Mouse (Mus musculus) lung, postnatal 25 days (tissue): ENCODE measurements around the gene Tln2.

Experiments
- DNase-seq: peaks from one replicate; pipeline ENCODE4 v3.0.0; 2022; ENCODE audit warnings: low spot score

Tln2 gene

DNA sequence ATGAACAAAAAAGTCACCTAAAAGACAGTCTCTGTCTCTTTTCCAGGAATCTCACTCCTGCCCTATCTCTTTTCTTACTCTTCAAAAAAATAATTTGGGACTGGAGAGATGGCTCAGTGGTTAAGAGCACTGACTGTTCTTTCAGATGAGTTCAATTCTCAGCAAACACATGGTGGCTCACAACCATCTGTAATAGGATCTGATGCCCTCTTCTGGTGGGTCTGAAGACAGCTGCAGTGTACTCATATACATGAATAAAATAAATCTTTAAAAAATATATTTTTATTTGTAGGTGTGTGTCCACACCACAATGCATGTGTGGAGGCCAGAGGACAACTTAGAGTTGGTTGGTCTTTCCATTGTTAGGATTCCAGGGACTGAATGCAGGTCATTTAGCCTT, 286.1 kb downstream of the Tln2 start:
- no peak for DNase-seq

DNA sequence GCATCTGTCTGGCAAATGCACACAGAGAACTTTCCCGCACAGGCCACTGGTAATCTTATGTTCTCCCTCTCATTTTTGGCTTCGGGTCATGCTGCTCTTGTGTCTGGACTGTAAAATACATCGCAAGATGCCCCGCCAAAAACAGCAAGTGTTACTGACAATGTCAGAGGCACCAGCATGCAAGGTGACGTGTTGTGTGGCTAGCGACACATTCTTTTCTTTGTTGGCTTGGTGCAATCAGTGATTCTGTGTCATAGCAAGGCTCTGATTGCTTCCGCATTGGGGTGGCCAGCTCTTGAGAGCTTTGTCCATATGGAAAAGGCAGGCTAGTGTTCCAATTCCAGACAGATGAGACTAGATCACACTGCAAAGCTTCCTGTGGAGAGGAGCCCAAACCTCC, 288.8 kb downstream of the Tln2 start:
- DNase-seq: no peak

DNA sequence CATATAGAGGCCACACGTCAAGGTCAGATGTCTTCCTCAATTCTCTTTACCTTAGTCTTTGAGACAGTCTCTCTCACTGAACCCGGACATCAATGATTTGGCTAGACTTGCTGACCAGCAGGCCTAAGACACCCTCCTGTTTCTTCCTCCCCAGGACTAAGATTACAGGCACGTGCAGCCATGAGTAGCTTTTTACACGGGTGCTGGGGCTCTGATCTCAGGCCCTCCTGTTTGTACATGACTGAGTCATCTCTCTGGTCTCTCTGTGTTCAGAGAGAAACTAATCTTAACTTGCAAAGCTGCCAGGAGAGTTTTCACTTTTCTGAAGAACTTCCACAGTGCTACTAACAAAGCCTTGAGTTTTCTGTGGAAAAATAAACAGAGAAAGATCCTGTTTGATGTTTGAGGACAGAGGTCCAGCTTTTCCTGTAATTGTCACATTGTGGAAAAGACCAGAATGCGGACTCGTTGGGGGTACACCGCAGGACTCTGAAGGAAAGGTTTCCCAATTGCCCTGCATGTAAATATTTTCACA, 289.4 kb downstream of the Tln2 start:
- DNase-seq: no peak

DNA sequence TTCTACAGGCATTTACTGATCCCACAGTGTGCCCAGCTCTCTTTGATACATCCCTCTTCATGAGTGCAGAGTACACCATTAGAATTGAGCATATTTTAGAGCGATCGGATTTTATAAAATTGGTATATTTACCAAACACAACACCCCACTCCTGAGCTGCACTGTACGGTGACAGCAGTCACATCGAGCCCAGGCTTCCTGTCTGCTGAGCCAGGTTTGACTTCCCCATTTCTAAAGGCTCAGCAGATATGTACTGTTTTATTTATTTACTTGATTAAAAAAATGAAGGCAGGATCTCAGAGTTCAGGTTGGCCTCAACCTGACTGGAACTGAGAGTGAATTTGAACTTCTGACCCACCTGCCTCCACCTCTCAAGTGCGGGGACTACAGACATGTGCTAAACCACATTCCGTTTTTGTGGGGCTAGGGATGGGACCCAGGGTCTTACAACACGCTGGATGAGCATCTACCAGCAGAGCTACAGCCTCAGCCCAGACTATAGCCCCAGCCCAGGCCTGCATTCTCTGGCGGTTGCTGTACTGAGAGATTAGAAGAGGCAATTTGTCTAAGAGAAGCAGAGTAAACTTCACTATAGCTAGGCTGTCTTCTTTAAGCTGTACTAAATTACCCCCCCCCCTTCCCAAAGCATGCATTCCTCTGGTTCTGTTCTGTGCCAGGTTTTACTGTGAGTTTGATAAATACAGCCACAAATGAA, 292.1 kb downstream of the Tln2 start:
- no peak for DNase-seq

DNA sequence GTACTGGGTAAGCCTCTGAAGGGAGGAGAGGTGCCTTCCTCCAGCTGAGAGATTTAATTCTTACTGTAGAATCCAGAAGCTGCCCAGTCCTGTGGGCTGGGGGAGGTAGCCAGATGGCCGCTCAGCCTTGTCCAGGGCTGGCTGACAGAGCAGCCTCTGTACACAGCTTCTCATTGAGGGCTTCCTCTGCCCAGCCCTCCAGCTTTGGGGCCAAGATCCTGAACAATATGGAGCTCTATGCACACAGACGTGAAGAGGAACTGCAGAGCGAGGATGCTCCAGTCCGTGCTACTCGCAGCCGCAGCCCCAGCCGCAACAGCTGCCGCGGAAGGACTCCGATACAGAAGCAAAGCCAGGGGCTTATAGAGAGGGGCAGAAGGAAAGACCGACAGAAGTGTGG, 294.0 kb downstream of the Tln2 start:
- DNase-seq: no peak

DNA sequence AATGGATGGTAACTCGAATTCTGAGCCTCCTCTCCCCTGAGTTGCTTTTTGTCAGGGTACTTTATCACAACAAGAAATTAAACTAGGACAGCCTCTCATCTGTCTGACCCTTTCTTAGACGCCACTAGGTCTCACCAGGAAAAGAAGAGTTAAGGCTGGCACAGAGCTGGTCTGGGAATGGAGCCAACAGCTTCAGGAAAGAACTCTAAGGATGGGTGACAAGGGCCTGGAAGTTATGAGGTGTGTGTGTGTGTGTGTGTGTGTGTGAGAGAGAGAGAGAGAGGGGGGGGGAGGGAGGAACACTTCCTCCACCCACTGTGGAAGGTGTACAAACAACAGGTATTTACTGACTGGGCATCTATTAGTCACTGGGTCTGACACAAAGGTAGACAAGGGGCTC, 294.6 kb downstream of the Tln2 start:
- DNase-seq: peak; percentile 30

DNA sequence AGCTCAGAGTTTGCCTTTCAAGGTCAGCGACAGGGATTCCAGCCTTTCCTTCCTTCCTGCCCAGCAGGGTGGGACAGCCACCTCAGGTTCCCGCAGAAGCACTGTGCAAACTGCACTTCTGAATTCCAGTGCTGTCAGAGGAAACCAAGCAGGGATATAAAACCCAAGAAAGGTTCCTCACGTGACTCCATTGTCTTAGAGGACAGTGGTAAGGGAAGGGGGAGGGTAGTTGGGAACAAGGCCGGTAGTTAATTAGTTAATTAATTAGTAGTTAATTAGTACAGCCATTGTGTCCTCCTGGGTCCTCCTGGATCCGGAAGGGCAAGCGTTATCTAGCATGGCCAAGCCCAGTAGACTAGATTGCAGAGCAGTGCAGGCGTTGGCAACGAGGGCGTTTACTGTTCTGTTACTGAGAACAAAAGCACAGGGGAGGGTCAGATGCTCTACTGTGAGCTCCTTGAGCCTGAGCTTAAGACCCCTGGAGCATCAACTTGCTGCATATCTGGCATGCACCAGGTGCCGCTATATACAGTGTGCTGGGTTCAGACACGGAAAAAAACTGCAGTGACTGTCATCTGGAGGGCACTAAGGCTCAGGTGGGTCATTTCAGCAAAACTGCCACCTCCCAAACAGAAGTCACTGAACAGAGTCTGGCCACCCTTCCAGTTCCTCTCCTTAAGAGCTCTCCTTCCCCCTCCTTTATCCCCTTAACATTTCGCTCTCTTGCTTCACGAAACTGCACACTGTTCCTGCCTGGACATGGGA, 298.5 kb downstream of the Tln2 start:
- DNase-seq: peak; percentile 7

DNA sequence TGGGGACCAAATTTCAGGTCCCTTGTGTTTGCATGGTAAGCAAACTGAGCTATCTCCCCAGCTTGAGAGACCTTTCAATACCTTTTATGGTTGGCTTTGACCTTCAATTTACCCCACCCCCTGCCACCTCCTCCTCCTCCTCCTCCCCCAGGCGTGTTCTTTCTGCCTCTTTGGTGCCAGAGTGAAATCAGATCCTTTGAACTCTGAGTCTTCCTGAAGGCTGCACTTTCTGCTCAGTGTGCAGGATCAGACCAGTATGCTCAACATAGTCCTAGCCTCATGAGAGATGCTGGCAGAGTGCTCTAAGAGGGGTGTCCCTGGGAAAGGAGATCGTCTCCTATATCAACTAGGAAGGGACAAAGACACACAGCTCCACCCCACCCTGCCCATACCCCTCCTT, 309.4 kb downstream of the Tln2 start:
- no peak for DNase-seq

DNA sequence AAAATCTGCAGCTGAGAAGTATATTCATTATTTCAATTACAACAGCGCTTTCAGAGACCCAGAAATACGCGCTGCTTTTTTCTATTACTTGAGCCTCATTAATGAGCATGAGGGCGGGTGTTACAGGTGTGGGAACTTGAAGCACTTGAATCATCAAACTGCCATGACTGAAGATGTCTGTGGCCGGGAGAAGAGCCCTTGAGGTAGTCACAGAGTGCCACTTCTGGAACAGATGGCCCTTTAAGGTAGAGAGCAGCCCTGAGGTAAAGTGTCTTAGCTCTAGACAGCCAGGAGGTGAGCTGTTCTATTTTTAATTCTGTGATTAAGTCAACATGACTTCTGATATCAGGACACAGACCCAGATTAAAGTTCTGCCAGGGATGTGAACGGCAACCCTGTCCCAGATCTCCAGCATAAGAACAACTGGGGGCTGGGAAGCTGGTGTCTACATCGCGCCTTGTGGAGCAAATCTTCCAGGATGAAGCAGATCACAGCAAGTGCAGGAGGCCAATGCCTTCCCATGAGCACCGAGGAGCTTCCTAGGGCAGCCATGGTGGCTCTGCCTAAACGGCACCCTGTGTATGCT, 312.0 kb downstream of the Tln2 start:
- peak; percentile 62 for DNase-seq

DNA sequence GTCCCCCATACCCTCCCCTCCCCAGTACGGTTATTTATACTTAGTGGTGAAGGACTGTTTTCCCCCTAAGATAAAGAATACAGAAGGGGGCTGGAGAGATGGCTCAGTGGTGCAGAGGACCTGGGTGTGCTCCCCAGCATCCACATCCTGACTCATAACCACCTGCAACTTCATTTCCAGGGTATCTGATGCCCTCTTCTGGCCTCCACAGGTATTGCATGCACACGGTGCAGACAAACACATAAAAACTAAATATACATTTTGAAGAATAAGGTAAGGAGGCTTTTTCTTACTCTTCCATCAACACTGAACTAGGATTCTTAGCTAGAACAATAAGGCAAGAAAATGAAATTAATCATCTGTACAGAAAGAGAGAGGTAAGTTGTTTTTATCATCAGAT, 314.2 kb downstream of the Tln2 start:
- no peak for DNase-seq

DNA sequence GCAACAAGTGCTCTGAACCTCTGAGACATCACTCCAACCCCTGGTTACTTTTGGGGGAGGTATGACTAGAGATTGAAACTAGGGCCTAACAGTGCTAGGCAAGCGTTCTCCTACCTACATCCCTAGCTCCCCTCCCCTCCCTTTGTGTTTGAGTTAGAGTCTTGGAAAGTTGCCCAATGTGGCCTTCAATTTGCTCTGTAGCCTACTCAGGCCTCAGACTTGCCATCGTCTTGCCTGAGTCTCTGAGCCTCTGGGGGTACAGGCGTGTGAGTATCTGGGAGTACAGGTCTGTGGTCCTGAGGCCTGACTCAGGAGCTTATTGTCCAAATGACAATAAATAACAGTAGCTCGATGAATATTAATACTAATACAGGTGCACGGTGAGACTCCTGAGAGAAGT, 317.8 kb downstream of the Tln2 start:
- no peak for DNase-seq

DNA sequence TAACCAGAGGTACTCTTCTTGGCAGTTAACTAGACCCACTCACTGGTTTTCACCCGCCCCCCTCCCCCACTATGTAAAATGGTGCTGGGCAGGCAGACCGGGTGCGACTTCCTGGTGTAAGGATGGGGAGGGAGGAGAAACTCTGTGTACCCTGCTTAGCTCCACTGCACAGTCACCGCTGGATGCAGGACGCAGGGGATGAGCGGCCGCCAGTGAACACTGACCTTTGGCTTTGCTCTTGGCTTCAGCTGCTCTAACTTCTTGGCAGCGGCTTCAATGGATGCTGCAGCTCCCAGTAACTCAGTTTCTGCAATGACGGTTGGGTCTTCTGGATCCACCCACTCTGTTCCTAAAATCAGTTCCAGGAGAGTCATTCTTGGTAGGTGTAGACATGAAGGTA, 319.0 kb downstream of the Tln2 start:
- DNase-seq: peak; percentile 37

DNA sequence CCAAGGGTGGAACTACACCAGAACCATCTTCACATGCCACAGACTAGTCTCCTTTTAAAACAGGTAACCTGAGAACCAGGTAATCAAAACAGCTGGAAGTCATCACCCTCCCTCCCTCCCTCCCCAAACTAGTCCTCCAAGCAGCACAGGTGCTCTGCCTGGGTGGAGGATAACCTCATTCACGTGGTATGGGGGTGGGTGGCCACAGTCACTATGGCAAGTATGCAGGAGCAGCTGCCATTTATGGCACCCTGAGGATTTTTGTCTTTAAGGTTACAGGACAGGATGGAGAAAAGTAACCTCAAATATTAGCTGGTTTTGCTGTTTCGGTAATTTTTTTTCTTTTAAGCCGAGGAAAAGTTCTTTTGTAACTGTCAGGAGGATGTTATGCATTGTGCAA, 322.5 kb downstream of the Tln2 start:
- no peak for DNase-seq

DNA sequence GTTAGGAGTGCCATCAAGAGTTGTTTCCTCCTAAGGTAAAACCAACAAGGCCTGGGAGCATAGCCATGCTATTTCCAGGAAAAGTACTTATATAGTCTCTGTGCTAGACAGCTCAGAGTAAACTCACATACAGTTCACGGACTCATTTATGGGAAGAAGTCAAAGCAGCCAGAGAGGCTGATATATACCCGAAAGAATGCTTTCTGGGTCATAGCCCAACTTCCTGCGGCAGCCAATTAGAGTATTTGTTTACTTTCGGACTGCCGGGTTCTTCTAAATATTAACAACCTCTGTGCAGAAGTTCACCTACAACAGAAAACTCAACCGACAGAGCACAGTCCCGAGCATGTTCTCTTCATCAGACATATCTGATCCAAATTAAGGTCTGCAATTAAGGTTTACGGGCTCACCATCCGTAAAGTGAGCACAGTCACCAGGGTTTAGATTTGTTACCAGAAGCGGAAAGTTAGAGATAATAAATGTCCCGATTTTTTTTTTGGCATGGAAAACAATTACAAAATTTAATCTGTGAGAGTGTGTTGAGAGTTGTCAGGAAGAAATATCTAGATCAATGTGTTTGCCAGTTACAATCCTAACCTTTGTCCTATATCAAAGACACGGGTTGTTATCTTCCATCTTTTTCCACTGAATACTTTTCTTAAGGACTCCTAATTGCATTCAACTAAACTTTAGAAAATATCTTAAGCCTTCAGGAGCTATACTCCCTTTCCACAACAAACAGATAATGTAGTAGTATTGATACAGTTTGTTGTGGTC, 323.9 kb downstream of the Tln2 start:
- DNase-seq: peak; percentile 5

DNA sequence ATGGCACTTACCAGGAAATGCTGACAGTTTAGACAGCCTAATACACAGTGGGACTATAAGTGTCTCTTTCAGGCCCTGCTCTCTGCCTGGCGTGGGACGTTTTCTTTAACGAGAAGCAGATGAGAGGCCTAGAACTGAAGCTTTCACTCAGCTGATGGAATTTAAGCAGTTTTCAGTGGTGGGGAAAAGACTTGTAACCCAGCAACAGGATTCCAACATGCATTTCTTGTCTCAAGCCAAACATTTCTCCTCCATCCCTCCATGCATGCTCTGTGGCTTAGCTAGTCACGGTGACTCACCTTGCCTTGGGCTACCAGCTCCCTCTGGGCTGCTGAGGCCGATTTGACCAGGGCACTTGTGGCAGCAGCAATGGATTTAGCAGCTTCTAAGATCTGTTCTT, 330.5 kb downstream of the Tln2 start:
- no peak for DNase-seq

DNA sequence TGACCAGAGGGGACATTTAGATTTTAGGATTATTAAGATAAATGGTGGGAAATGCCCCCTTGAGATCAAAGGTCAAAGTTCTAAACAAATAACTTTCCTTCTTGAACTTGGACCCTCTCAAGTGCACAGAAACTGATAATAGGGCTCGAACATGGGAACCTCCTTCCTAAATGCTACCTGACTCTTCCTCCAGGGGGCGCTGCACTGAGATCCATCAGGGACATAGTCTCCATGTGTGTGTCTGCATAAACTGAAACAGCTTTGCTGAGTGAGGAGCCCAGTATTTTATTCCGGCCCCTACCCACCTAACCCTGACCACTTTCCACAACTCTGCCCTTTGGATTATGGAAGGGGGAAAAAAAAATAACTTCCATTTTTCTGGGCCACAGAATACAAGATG, 339.1 kb downstream of the Tln2 start:
- no peak for DNase-seq

DNA sequence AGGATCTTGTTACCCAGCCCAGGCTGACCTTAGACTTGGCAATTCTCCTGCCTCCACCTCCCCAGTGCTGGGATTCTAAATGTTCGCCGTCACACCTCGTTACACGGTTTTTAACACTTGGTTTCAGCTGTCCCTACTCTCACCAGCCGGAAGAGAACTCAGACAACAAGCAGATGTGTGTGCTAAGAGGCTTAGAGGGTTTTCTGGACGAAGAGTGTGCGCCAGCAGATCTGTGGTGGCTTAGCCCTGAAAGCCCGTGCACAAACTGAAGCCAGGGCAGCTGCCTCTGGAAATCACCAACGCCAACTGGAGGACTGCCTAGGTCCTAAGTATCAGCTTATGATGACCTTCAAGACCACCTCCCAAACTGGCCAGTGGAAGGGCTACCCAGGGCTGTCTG, 341.5 kb downstream of the Tln2 start:
- no peak for DNase-seq

DNA sequence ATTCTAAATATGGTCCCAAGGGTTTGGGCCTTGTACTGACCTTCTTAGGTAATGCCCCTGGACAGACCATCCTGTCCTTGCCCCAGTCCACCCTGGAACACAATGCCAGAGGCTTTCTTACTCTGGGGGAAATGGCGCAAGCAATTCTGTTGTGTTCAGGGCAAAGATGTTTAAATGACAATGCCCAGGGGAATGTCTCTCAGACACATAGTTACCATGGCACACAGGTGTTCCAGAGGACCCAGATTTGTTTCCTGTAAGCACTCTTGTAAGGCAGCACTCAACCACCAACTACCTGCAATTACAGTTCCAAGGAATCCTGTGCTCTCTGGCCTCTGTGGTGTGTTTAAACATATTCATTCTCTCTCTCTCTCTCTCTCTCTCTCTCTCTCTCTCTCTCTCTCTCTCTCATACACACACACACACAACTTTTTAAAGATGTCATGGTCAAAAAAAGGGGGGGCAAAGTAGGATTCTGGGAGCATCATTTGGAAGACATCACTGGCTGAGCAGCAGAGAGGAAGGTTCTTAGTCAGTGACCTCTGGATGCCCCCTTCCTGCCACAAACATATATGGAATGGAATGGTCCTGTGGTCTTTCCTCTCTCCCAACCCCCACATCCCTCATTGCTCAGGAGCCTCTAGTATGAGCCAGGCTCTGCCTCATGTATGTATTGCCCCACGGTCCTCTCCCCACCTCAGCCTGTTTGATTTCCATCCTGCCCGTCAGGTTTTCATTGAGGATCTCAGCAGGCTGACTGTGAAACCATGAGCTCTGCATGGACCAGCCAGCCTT, 345.1 kb downstream of the Tln2 start:
- DNase-seq: no peak

DNA sequence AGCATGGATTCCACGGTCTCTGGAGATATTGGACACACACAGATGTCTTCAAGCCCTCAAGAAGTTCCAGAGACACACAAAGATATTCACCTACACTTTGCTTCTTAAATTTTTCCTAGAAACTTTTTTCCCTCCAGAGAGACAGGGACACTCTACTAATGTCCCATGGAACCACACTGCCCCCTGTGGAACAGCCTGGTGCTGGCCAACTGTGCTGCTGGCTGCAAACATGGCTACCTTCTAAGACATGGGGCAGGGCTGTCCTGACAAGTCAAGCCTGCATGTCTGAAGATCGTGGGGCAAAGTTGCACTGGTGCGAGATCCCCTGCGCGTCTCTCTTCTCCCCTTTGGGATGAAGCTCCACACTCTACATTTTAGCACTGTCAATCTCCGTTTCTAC, 346.2 kb downstream of the Tln2 start:
- DNase-seq: peak; percentile 69

DNA sequence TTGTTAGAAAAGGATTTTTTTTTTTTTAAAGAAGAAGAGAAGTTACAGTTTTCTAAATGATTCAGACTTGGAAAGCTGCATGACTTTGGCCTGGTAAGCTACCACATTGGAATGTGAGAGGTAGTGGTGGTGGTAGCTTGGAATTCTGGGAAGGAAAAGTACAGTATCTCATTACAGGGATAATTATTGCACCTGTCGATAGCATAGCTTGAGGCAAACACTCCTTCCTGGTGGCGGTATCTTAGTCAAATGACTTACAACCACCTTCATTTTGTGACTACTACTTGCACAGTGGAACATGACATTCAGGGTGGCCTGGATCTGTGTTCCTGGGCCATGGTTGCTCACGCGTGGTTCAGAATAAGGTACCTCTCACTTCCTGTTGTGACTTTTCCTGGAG, 348.3 kb downstream of the Tln2 start:
- DNase-seq: no peak

DNA sequence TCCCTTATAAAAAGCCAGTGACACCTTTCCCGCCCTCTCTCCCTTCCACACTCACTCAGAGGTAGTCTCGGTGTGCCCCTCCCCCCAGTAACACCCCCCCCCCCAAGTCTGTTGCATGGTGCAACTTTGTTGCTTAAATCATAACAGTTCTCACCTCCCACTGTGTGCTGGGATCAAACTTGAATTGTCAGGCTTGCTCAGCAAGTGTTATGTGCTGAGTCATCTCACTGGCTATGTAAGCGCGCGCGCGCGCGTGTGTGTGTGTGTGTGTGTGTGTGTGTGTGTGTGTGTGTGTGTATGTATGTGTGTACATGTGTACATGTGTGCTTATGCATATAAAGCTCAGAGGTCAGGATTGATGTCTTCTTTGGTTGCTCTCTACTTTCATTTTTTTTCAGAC, 350.1 kb downstream of the Tln2 start:
- DNase-seq: no peak

DNA sequence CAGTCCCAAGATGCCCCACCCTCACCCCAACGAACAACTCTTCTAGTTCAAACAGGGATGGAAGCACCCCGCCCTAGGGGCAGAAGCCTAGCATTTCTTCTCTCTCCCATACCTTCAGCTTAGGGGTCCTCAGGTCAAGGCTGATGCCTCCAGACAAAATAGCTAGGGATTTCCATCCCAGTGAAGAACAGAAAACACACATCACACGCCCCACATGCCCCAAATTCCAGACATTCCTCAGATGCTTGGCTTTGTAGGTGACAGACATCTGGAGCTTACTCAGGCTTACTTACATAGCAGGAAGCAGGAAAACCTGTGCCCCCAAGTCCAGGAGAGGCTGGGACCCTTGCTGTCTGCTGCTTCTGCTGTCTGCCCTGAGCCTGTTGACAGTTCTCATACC, 351.1 kb downstream of the Tln2 start:
- DNase-seq: peak; percentile 10
